Mouse (Mus musculus): ENCODE measurements around the gene Fgd2.

DNA sequence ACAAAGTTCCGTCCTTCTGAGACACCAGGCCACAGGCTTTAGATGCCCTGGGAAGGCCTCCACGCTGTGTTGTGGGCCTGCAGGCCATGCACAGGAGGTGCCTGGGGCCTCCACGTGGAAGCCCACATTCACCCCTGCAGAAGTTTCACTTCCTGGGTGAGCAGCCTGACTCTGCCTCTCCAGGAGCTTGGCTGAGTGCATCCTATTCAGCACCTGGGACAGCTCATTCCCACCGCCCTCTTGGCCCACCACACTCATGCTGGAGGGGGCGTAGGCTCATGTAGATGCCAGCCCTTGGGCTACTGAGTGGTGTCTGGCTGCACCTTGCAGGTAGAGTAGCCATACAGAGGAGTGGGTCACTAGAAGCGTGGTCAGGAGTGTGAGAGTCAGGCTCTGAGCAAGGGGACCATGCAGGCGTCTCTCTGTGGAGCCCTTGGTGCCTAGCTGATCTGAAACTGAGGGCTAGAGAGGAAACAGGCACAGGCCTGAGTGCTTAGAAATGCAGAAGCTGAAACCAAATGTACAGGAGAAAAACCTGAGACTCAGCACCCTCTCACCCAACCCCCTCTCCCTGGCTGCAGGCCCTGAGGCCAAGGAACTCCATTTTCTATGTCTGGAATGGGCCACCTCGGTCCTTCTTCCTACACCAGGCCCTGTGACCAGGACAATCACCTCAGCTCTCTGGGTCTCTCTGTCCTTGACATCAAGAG, 1.4 kb downstream of the Fgd2 start:
- TF ChIP-seq CTCF (IDR thresholded peaks at IDR 0.05; ENCODE audit: control insufficient read depth, insufficient read depth, low read length) (no peak), POLR2A (IDR thresholded peaks at IDR 0.05; ENCODE audit: borderline replicate concordance, control insufficient read depth, low read depth, low read length) (no peak)
